Mouse (Mus musculus): ENCODE measurements around the gene Mtus2. TPM values are rescaled to one million over a fixed set of nuclear protein-coding genes. Genes with fewer than 3 reads are reported as not detected.

Gene Mtus2
- polyA plus RNA-seq, 1 experiment from 2014 or later = 4.1 TPM

GRCm38 (mm10) chr5:148052846-148053608, 95.9 kb downstream of the Mtus2 start:
- DNase-seq (ENCODE audit: low spot score) (no peak), ATAC-seq (replicated peaks; ENCODE audit: low FRiP score, low read depth) (no peak)
- 74% methylated on average over 13 of the region's 13 CpGs for WGBS
- Histone ChIP-seq H3K9ac (ENCODE audit: low read depth, low read length) (no peak overlapping the region), H3K36me3 (ENCODE audit: insufficient read depth, low read length) (no peaks in the 10 kb centered on the region), H3K27ac (no peak overlapping the region), H3K27me3 (ENCODE audit: insufficient read depth, low read length) (no peaks in the 10 kb centered on the region), H3K9me3 (replicated peaks; ENCODE audit: low read length) (no peaks in the 10 kb centered on the region), H3K4me3 (replicated peaks; ENCODE audit: low read depth, low read length) (no peak overlapping the region), H3K4me1 (replicated peaks; ENCODE audit: insufficient read depth, low read length) (no peaks in the 10 kb centered on the region), H3K4me2 (ENCODE audit: low read length) (no peak overlapping the region)
- TF ChIP-seq CTCF (IDR thresholded peaks at IDR 0.05; ENCODE audit: low read depth) = no peak

GRCm38 (mm10) chr5:148053609-148053990, 96.5 kb downstream of the Mtus2 start:
- TF ChIP-seq CTCF (IDR thresholded peaks at IDR 0.05; ENCODE audit: low read depth) = no peak
- H3K4me3 ChIP-seq (replicated peaks; ENCODE audit: low read depth, low read length) = no peak overlapping the region
- no peak overlapping the region for H3K27ac ChIP-seq
- no peak for ATAC-seq (replicated peaks; ENCODE audit: low FRiP score, low read depth)
- no peak overlapping the region for H3K9ac ChIP-seq (ENCODE audit: low read depth, low read length)
- no peaks in the 10 kb centered on the region for H3K27me3 ChIP-seq (ENCODE audit: insufficient read depth, low read length)
- H3K36me3 ChIP-seq (ENCODE audit: insufficient read depth, low read length) = no peaks in the 10 kb centered on the region
- no peaks in the 10 kb centered on the region for H3K4me1 ChIP-seq (replicated peaks; ENCODE audit: insufficient read depth, low read length)
- H3K4me2 ChIP-seq (ENCODE audit: low read length) = no peak overlapping the region
- no peaks in the 10 kb centered on the region for H3K9me3 ChIP-seq (replicated peaks; ENCODE audit: low read length)
- 77% methylated on average over 4 of the region's 4 CpGs for WGBS
- DNase-seq (ENCODE audit: low spot score) = no peak

- WGBS = 68% methylated on average over 1 of the region's 1 CpGs
Observed at GRCm38 (mm10) chr5:148056831-148057230, 99.7 kb downstream of the Mtus2 start.

GRCm38 (mm10) chr5:148057433-148057832, 100.3 kb downstream of the Mtus2 start:
- H3K4me3 ChIP-seq (replicated peaks; ENCODE audit: low read depth, low read length) = no peak overlapping the region
- H3K27me3 ChIP-seq (ENCODE audit: insufficient read depth, low read length) = no peaks in the 10 kb centered on the region
- no peak for TF ChIP-seq CTCF (IDR thresholded peaks at IDR 0.05; ENCODE audit: low read depth)
- H3K4me2 ChIP-seq (ENCODE audit: low read length) = no peak overlapping the region
- no peak overlapping the region for H3K27ac ChIP-seq
- ATAC-seq (replicated peaks; ENCODE audit: low FRiP score, low read depth) (no peak), DNase-seq (ENCODE audit: low spot score) (no peak)
- H3K9me3 ChIP-seq (replicated peaks; ENCODE audit: low read length) = no peaks in the 10 kb centered on the region
- no peak overlapping the region for H3K9ac ChIP-seq (ENCODE audit: low read depth, low read length)
- no peaks in the 10 kb centered on the region for H3K36me3 ChIP-seq (ENCODE audit: insufficient read depth, low read length)
- WGBS = 77% methylated on average over 3 of the region's 3 CpGs
- no peaks in the 10 kb centered on the region for H3K4me1 ChIP-seq (replicated peaks; ENCODE audit: insufficient read depth, low read length)

More at GRCm38 (mm10) chr5:148056831-148057230, 99.7 kb downstream of the Mtus2 start:
- no peak for TF ChIP-seq CTCF (IDR thresholded peaks at IDR 0.05; ENCODE audit: low read depth)
- DNase-seq (ENCODE audit: low spot score) = no peak
- Histone ChIP-seq H3K27me3 (ENCODE audit: insufficient read depth, low read length) (no peaks in the 10 kb centered on the region), H3K36me3 (ENCODE audit: insufficient read depth, low read length) (no peaks in the 10 kb centered on the region), H3K4me2 (ENCODE audit: low read length) (no peak overlapping the region), H3K9me3 (replicated peaks; ENCODE audit: low read length) (no peaks in the 10 kb centered on the region), H3K9ac (ENCODE audit: low read depth, low read length) (no peak overlapping the region), H3K27ac (no peak overlapping the region), H3K4me3 (replicated peaks; ENCODE audit: low read depth, low read length) (no peak overlapping the region), H3K4me1 (replicated peaks; ENCODE audit: insufficient read depth, low read length) (no peaks in the 10 kb centered on the region)
- no peak for ATAC-seq (replicated peaks; ENCODE audit: low FRiP score, low read depth)

GRCm38 (mm10) chr5:148059339-148059738, 102.2 kb downstream of the Mtus2 start:
- WGBS = 72% methylated on average over 3 of the region's 3 CpGs
- ATAC-seq (replicated peaks; ENCODE audit: low FRiP score, low read depth) (no peak), DNase-seq (ENCODE audit: low spot score) (no peak)
- Histone ChIP-seq H3K36me3 (ENCODE audit: insufficient read depth, low read length) (no peaks in the 10 kb centered on the region), H3K4me1 (replicated peaks; ENCODE audit: insufficient read depth, low read length) (no peaks in the 10 kb centered on the region), H3K4me2 (ENCODE audit: low read length) (no peak overlapping the region), H3K9ac (ENCODE audit: low read depth, low read length) (no peak overlapping the region), H3K4me3 (replicated peaks; ENCODE audit: low read depth, low read length) (no peak overlapping the region), H3K9me3 (replicated peaks; ENCODE audit: low read length) (no peaks in the 10 kb centered on the region), H3K27ac (no peak overlapping the region), H3K27me3 (ENCODE audit: insufficient read depth, low read length) (no peaks in the 10 kb centered on the region)
- TF ChIP-seq CTCF (IDR thresholded peaks at IDR 0.05; ENCODE audit: low read depth) = no peak

GRCm38 (mm10) chr5:148061869-148062268, 104.7 kb downstream of the Mtus2 start:
- no peaks in the 10 kb centered on the region for H3K36me3 ChIP-seq (ENCODE audit: insufficient read depth, low read length)
- ATAC-seq (replicated peaks; ENCODE audit: low FRiP score, low read depth) (no peak), DNase-seq (ENCODE audit: low spot score) (no peak)
- 95% methylated on average over 4 of the region's 4 CpGs for WGBS
- H3K4me1 ChIP-seq (replicated peaks; ENCODE audit: insufficient read depth, low read length) = no peaks in the 10 kb centered on the region
- H3K4me2 ChIP-seq (ENCODE audit: low read length) = no peak overlapping the region
- no peaks in the 10 kb centered on the region for H3K9me3 ChIP-seq (replicated peaks; ENCODE audit: low read length)
- no peak overlapping the region for H3K4me3 ChIP-seq (replicated peaks; ENCODE audit: low read depth, low read length)
- no peak overlapping the region for H3K9ac ChIP-seq (ENCODE audit: low read depth, low read length)
- H3K27ac ChIP-seq = no peak overlapping the region
- no peak for TF ChIP-seq CTCF (IDR thresholded peaks at IDR 0.05; ENCODE audit: low read depth)
- H3K27me3 ChIP-seq (ENCODE audit: insufficient read depth, low read length) = no peaks in the 10 kb centered on the region

- H3K4me3 ChIP-seq (replicated peaks; ENCODE audit: low read depth, low read length) = no peak overlapping the region
- no peaks in the 10 kb centered on the region for H3K4me1 ChIP-seq (replicated peaks; ENCODE audit: insufficient read depth, low read length)
- no peak overlapping the region for H3K27ac ChIP-seq
- DNase-seq (ENCODE audit: low spot score) (no peak), ATAC-seq (replicated peaks; ENCODE audit: low FRiP score, low read depth) (no peak)
- no peak overlapping the region for H3K9ac ChIP-seq (ENCODE audit: low read depth, low read length)
- H3K36me3 ChIP-seq (ENCODE audit: insufficient read depth, low read length) = no peaks in the 10 kb centered on the region
- WGBS = 71% methylated on average over 3 of the region's 3 CpGs
- no peaks in the 10 kb centered on the region for H3K9me3 ChIP-seq (replicated peaks; ENCODE audit: low read length)
- TF ChIP-seq CTCF (IDR thresholded peaks at IDR 0.05; ENCODE audit: low read depth) = no peak
- no peak overlapping the region for H3K4me2 ChIP-seq (ENCODE audit: low read length)
- no peaks in the 10 kb centered on the region for H3K27me3 ChIP-seq (ENCODE audit: insufficient read depth, low read length)
Observed at GRCm38 (mm10) chr5:148063745-148064144, 106.6 kb downstream of the Mtus2 start.

All from kidney, postnatal 0 days (tissue).